Mouse (Mus musculus) midbrain, embryonic 12.5 days (tissue): Measurements from ENCODE around the gene Mgat5b. TPM values are rescaled to one million over a fixed set of nuclear protein-coding genes. Genes with fewer than 3 reads are reported as not detected.

ENCODE experiments used
- ATAC-seq: fragments of 200-750 bp; cut with Nextera tagmentation; 2 replicates; pipeline ENCODE4 v1.8.0; 2017; ENCODE audit warnings: low read depth, moderate TSS enrichment, moderate library complexity; ENCODE audit not compliant: low FRiP score
- H3K27ac ChIP-seq: fragments of 300-500 bp; sonication (generic); replicated peaks from 2 replicates; pipeline ENCODE4 v1.5.1; 2016; ENCODE audit warnings: mild to moderate bottlenecking
- H3K27me3 ChIP-seq: fragments of 300-500 bp; sonication (generic); 2 replicates; pipeline ENCODE4 v1.6.1; 2016; ENCODE audit warnings: mild to moderate bottlenecking
- H3K36me3 ChIP-seq: fragments of 300-500 bp; sonication (generic); 2 replicates; pipeline ENCODE4 v1.6.1; 2016
- H3K4me1 ChIP-seq: fragments of 300-500 bp; sonication (generic); 2 replicates; pipeline ENCODE4 v1.6.1; 2016
- H3K4me2 ChIP-seq: fragments of 300-500 bp; sonication (generic); replicated peaks from 2 replicates; pipeline ENCODE4 v1.6.1; 2016; ENCODE audit warnings: mild to moderate bottlenecking, moderate library complexity
- H3K4me3 ChIP-seq: fragments of 300-500 bp; sonication (generic); 2 replicates; pipeline ENCODE4 v1.5.1; 2016; ENCODE audit warnings: mild to moderate bottlenecking
- H3K9ac ChIP-seq: fragments of 300-500 bp; sonication (generic); replicated peaks from 2 replicates; pipeline ENCODE4 v1.6.1; 2016; ENCODE audit warnings: mild to moderate bottlenecking, moderate library complexity
- H3K9me3 ChIP-seq: fragments of 300-500 bp; sonication (generic); 2 replicates; pipeline ENCODE4 v1.6.1; 2016; ENCODE audit warnings: mild to moderate bottlenecking
- WGBS: fragments of 180-500 bp; shearing (Covaris S2); methylation state at CpG from one replicate; pipeline ENCODE4 v1.1.7; 2016; 5-methylcytosine and 5-hydroxymethylcytosine counted together
- polyA plus RNA-seq: library from polyadenylated mRNA; unstranded; fragments of >200 nt; fragmentation: Nextera tagmentation; extraction: Ambion mirVana; gene quantifications from 2 replicates; pipeline ENCODE4 v1.2.1, GENCODE M21; 2016

The Mgat5b gene
- polyA plus RNA-seq, 1 experiment from 2014 or later: 17.7 TPM

DNA sequence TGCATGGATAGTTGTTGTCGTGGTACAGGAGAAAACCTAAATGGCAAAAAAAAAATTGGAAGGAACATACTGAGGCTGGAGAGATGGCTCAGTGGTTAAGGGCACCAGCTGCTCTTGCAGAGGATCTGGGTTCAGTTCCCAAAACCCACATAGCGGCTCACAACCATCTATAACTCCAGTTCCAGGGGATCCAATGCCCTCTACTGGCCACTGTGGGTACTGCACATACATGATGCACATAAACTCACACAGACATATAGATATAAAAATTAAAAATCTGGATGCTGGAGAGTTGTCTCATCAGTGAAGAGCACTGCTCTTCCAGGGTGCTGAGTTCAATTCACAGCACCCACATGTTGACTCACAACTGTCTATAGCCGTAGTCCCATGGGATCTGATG, 104.9 kb downstream of the Mgat5b start:
- no peak overlapping the region for H3K4me3 ChIP-seq
- H3K9me3 ChIP-seq: peaks cover 14% of the 10 kb centered on the region; the same call in 1 of the 2 replicates
- H3K36me3 ChIP-seq: no peaks in the 10 kb centered on the region
- no peak for ATAC-seq
- H3K4me1 ChIP-seq: peaks cover 12% of the 10 kb centered on the region
- H3K27ac ChIP-seq: no peak overlapping the region
- H3K27me3 ChIP-seq: 0 out of 2 replicates have a peak, but pooled peaks cover 8% of the 10 kb centered on the region
- 99% methylated on average over 3 of the region's 3 CpGs for WGBS
- H3K4me2 ChIP-seq: no peak overlapping the region
- no peak overlapping the region for H3K9ac ChIP-seq

GRCm38 (mm10) chr11:117027681-117028080, 109.0 kb downstream of the Mgat5b start:
- Histone ChIP-seq H3K4me3 (no peak overlapping the region), H3K36me3 (no peaks in the 10 kb centered on the region), H3K4me1 (peaks cover 41% of the 10 kb centered on the region), H3K4me2 (no peak overlapping the region), H3K9ac (no peak overlapping the region), H3K27me3 (0 out of 2 replicates have a peak, but pooled peaks cover 5% of the 10 kb centered on the region), H3K9me3 (peaks cover 12% of the 10 kb centered on the region; the same call in 1 of the 2 replicates), H3K27ac (no peak overlapping the region)
- no peak for ATAC-seq
- 60% methylated on average over 10 of the region's 10 CpGs for WGBS

DNA sequence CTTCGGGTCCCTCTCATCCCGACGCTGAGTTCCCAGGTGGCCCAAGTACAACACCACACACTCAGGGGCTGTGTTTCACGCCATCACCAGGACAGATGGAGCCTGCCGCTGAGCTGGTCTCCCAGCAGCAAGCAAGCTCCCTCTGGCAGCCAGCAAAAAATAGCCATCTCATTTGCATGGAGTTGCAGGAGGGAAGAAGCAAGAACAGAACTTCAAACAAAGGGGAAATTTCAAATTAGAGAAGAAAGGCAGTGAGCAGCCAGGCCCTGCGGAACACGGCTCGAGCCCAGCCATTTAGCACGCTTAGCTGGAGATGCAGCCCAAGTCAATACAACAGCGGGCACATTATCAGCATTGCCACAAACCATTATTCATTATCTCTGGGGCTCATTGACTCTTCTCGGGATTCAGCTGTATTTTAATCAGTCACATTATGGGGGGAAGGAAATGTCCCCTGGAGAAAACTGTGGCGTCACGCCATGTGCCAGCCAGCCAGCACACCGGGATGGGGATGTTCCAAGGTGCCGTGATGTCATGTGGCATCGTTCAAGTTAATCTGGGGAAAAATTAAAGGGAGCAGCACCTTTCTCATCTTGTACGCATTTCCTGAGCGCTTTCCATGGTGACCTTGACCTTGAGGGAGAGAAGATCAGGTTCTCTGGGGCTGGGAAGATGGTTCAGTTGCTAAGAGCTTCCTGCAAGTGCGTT, 110.4 kb downstream of the Mgat5b start:
- H3K4me3 ChIP-seq: no peak overlapping the region
- H3K36me3 ChIP-seq: no peaks in the 10 kb centered on the region
- 49% methylated on average over 19 of the region's 19 CpGs for whole genome bisulfite sequencing
- H3K9ac ChIP-seq: no peak overlapping the region
- no peak overlapping the region; the same call in 1 of the 2 replicates for H3K4me2 ChIP-seq
- peak; percentile 49; the same call in 1 of the 2 replicates for ATAC-seq
- no peaks in the 10 kb centered on the region for H3K9me3 ChIP-seq
- H3K27me3 ChIP-seq: 0 out of 2 replicates have a peak, but pooled peaks cover 5% of the 10 kb centered on the region
- H3K4me1 ChIP-seq: peaks cover 41% of the 10 kb centered on the region
- H3K27ac ChIP-seq: peak overlapping the region; percentile 73

DNA sequence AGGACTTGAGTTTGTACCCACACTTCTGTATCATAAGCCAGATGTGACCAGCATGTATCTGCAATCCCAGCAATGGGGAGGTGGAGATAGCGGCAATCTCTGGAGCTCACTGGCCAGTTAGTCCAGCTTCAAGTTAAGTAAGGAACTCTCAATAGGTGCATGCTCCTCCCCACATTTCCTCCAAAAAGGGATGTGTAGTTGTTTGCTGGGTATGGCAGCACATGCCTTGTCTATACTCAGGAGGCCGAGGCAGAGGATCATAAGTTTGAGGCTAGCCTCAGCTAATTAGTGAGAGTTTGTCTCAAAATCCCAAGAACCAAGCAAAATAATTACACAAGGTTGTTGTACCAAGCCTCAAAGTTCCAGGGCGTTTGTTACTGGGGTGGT, 110.9 kb downstream of the Mgat5b start:
- no peaks in the 10 kb centered on the region for H3K9me3 ChIP-seq
- 0 out of 2 replicates have a peak, but pooled peaks cover 5% of the 10 kb centered on the region for H3K27me3 ChIP-seq
- no peak for ATAC-seq
- H3K9ac ChIP-seq: no peak overlapping the region
- H3K36me3 ChIP-seq: no peaks in the 10 kb centered on the region
- H3K4me1 ChIP-seq: peaks cover 41% of the 10 kb centered on the region
- H3K27ac ChIP-seq: peak overlapping the region; percentile 73
- H3K4me2 ChIP-seq: no peak overlapping the region
- 94% methylated on average over 3 of the region's 3 CpGs for WGBS
- H3K4me3 ChIP-seq: no peak overlapping the region

- Histone ChIP-seq H3K9ac (no peak overlapping the region), H3K36me3 (no peaks in the 10 kb centered on the region), H3K4me2 (no peak overlapping the region), H3K4me1 (peaks cover 41% of the 10 kb centered on the region), H3K4me3 (no peak overlapping the region), H3K9me3 (no peaks in the 10 kb centered on the region), H3K27me3 (0 out of 2 replicates have a peak, but pooled peaks cover 5% of the 10 kb centered on the region), H3K27ac (0 out of 2 replicates have a peak overlapping the region, but pooled peaks have one; percentile 65)
- WGBS: 65% methylated on average over 3 of the region's 3 CpGs
- ATAC-seq: no peak
Measured at GRCm38 (mm10) chr11:117030018-117030417, 111.4 kb downstream of the Mgat5b start.

GRCm38 (mm10) chr11:117030471-117031101, 111.9 kb downstream of the Mgat5b start:
- H3K9me3 ChIP-seq: no peaks in the 10 kb centered on the region
- H3K27ac ChIP-seq: peak overlapping the region; percentile 65
- no peak overlapping the region for H3K4me2 ChIP-seq
- no peak for ATAC-seq
- WGBS: 71% methylated on average over 8 of the region's 8 CpGs
- no peak overlapping the region for H3K4me3 ChIP-seq
- no peaks in the 10 kb centered on the region for H3K36me3 ChIP-seq
- no peak overlapping the region for H3K9ac ChIP-seq
- H3K27me3 ChIP-seq: 0 out of 2 replicates have a peak, but pooled peaks cover 5% of the 10 kb centered on the region
- peaks cover 44% of the 10 kb centered on the region for H3K4me1 ChIP-seq

GRCm38 (mm10) chr11:117031249-117031648, 112.6 kb downstream of the Mgat5b start:
- Histone ChIP-seq H3K9ac (no peak overlapping the region), H3K27ac (peak overlapping the region; percentile 65), H3K9me3 (no peaks in the 10 kb centered on the region), H3K4me3 (no peak overlapping the region), H3K4me2 (no peak overlapping the region), H3K4me1 (peaks cover 47% of the 10 kb centered on the region), H3K27me3 (0 out of 2 replicates have a peak, but pooled peaks cover 5% of the 10 kb centered on the region), H3K36me3 (no peaks in the 10 kb centered on the region)
- no peak for ATAC-seq
- 23% methylated on average over 4 of the region's 4 CpGs for WGBS

GRCm38 (mm10) chr11:117035661-117036336, 117.1 kb downstream of the Mgat5b start:
- no peak overlapping the region for H3K27ac ChIP-seq
- H3K4me2 ChIP-seq: no peak overlapping the region
- peaks cover 18% of the 10 kb centered on the region for H3K4me1 ChIP-seq
- no peaks in the 10 kb centered on the region for H3K36me3 ChIP-seq
- no peaks in the 10 kb centered on the region for H3K9me3 ChIP-seq
- 56% methylated on average over 11 of the region's 11 CpGs for WGBS
- H3K27me3 ChIP-seq: peaks cover 14% of the 10 kb centered on the region; the same call in 1 of the 2 replicates
- no peak overlapping the region for H3K9ac ChIP-seq
- no peak for ATAC-seq
- no peak overlapping the region for H3K4me3 ChIP-seq

Other genes starting within 250 kb of the Mgat5b start
- not detected in 2 replicates for gene St6galnac1, start 143.4 kb upstream of the Mgat5b start, polyA plus RNA-seq
- gene Mxra7, start 90.8 kb upstream of the Mgat5b start, polyA plus RNA-seq: 44.2 and 45.2 TPM in 2 replicates
- 71.3 and 72.3 TPM in 2 replicates for gene Mettl23, start 75.6 kb upstream of the Mgat5b start, polyA plus RNA-seq
- gene Jmjd6, start 75.4 kb upstream of the Mgat5b start, polyA plus RNA-seq: 92.8 and 95.2 TPM in 2 replicates
- gene Mfsd11, start 66.4 kb upstream of the Mgat5b start, polyA plus RNA-seq: 38.9 and 46.3 TPM in 2 replicates
- 848 and 913 TPM in 2 replicates for gene Srsf2, start 65.8 kb upstream of the Mgat5b start, polyA plus RNA-seq
- 63.7 and 68.9 TPM in 2 replicates for gene Sec14l1, start 196.3 kb downstream of the Mgat5b start, polyA plus RNA-seq